Mouse (Mus musculus) kidney, postnatal 25 days (tissue): Measurements from ENCODE around the gene Ace3.

Experiments
- DNase-seq, 2 experiments: peaks; one replicate each; pipeline ENCODE4 v3.0.0; 2021; ENCODE audit warnings: mixed read lengths in 2 of 2

The Ace3 gene

DNA sequence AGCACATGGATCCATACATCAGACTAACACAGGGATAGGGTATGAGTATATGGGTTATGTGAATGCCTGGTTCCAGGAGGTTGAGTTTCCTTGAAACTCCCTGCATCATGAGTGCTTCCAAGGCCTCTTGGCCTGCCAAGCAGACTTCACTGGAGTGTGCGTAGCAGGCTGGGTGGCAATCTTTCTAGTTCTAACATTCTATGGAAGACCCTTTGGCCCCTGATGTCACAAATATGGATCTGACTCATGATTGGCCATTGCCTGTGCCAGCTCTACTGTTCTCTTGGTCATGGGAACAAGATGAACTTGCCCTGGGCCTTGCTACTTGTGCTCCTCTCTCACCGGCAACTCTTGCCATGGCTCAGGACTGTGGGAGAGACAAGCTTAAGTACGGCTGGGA is at the start of gene Ace3:
TSS of gene Ace3 (plus strand) at position 301 of the 400 bp plus-strand sequence.
- no peak for DNase-seq

DNA sequence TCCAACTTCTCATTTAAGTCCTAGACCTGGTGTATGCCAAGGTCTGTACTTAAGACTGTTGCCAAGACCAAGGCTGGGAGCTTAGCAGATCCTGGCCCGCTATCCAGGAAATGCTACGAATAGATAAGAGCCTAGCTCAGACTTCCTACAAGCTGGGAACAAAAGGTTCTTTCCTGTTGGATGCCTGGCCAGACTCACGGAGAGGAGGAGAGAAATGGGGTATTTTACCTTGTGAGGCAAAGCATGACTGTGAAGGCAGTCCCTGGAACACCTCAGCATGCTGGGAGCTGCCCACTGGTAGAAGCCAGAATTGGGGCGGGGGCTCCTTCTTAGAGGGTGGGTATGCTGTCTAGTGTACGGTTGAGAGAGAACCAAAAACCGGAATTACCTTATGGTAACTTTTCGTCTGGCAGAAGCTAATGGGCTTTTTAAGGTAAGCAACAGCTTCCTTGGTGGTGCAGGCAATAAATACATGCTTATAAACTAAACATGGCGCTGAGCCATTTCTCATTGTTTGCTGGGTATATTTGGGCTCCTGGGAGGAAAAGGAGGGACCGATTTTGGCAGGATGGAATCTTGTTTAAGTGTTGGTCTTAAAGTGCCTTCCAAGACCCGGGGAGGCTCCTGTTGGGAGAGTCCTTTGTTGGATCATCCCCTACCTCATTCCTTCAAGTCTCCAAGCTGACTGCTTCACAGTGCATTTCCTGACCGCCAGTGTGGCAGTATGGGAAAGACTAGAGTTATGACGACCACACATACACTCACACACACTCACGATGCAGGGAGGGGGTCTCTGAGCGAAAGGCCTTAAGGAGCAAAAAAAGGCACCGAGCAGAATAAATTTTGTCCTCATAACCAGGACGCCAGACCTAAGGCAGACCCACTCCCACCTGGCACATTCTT is 49.5 kb upstream of the Ace3 start:
- peak; percentile 39 to 66 for DNase-seq

- no peak for DNase-seq
Observed at GRCm38 (mm10) chr11:105946694-105947154, 47.8 kb upstream of the Ace3 start.

DNA sequence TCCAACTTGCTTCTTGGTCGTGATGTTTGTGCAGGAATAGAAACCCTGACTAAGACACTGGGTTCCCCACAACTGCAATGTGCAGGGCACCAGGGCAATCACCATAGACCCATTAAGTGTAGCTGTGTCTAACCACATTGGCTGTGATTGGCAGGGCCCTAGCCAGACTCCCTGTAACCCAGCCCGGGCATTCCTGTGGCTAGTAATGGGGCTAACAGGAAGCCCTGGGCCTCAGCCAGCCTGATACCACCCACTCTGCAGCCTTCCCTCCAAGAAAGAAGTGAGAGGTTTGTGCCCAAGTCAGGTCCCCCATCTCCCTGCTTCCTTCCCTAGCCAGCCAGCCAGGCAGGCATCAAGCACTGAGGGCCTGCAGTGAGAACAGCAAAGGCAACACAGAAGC is 46.2 kb upstream of the Ace3 start:
- DNase-seq = no peak

- no peak for DNase-seq
Observed at GRCm38 (mm10) chr11:105950519-105950918, 44.0 kb upstream of the Ace3 start.

DNA sequence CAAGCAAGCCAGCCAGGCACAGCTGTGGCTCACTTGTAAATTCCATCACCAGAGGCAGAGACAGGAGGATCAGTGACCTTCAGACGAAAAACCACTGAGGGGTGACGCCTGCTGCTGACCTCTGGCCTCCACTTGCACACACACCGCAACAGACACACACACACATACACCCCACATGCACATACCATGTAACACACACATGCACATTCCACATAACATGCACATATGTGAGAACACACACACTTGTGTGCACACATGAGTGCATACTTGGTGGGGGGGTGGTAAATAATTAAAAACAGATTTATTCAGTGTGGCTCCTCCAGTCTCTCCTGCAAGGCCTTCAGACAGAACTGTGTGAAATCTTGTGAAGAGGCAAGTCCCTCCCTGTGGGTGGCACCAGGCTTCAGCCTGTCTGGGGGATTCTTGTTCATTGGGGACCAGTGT is 42.9 kb upstream of the Ace3 start:
- peak; percentile 61 to 77 for DNase-seq

GRCm38 (mm10) chr11:105952111-105952510 is 42.4 kb upstream of the Ace3 start:
- peak in 1 of 2 experiments; percentile 22 for DNase-seq

- no peak for DNase-seq
Observed at GRCm38 (mm10) chr11:105952911-105953386, 41.5 kb upstream of the Ace3 start, which contains the start of gene Cyb561. Gene Cyb561, minus strand, starts transcription at chr11:105953336.

DNA sequence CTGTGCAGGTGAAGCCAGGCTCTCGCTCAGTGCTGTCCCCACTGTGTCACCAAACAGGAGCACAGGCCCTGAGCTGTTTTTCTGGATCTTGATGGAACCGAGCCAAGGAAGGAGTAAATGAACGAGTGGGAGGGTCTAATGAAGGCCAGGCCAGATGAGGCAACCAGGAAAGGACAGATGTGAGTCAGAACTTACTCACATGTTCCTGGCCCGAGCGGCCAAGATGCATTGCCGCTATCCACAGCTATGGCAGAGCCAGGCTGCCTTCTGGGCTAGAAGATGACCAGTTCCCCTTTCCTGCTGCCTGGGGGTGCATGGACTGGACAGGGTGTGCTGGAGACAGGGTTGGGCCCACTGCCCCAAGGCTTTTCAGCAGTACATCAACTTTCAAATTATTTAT is 41.1 kb upstream of the Ace3 start:
- no peak for DNase-seq

- DNase-seq = no peak
Observed at GRCm38 (mm10) chr11:105955815-105956430, 38.6 kb upstream of the Ace3 start.

- DNase-seq = no peak
Observed at GRCm38 (mm10) chr11:105957501-105957900, 37.0 kb upstream of the Ace3 start.

DNA sequence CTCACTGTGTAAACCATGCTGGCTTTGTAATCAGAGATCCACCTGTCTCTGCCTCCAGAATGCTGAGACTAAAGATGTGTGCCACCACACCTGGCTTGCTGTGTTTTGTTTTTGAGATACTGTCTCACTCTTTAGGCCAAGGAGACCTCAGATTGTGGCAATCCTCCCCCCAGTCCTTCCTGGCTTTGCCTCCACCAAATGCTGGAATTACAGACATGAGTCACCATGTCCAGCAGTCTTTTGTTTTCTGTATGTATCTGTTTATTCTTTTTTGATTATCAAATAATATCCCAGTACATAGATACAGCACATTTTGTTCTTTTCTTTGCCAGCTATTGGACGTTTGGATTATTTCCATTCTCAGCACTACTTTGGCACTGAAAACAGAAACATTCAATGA is 35.9 kb upstream of the Ace3 start:
- no peak for DNase-seq

GRCm38 (mm10) chr11:105959355-105959754 is 35.1 kb upstream of the Ace3 start:
- DNase-seq = no peak

- DNase-seq = no peak
Observed at GRCm38 (mm10) chr11:105964691-105965090, 29.8 kb upstream of the Ace3 start.

DNA sequence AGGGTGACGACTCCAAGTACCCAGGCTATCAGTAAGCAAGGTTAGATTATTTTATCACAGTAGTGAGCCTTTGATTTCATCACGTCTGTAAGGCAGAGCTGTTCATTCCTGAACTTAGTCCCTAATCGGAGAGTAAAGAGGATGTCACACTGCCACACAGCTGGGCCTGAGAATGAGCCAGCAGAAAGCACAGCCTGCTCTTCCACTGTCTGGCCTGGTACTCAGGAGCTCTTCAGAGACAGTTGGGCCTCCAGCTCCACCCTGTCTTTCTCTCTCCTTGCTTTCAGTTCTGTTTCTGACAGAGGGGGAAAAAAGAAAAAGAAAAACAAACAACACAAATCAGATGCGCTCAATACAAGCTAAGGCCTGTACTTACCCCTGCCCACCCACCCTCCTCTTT is 28.2 kb upstream of the Ace3 start:
- DNase-seq = no peak

DNA sequence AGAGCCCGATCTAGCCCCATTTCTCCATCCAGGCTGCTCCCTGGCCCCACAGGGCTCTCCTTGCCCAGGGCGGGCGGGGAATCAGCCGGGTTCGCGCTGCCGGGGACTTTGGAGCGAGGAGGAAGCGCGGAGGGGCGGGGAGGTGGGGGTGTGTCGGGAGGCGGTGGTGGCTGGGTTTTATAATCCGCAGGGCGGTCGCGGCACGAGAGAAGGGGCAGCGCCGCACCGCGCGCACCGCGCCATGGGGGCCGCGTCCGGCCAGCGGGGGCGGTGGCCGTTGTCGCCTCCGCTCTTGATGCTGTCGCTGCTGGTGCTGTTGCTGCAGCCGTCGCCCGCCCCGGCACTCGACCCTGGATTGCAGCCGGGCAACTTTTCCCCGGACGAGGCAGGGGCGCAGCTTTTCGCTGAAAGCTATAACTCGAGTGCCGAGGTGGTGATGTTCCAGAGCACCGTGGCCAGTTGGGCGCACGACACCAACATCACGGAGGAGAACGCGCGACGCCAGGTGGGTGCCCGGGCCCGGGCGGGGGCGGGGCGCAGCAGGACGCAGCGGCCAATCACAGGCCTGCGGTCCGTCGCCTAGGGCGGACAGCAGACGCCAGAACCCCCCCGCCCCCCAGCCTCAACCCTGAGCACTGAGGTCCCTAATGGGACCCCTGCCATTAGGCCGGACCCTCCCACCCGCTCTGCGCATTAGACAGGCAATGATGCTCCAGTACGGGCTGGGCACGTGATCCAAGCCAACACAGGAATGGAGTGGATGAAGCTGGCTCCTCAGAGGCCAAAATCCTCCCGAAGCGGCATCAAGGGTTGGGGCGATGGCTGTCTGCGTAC is 26.5 kb upstream of the Ace3 start, which contains the start of gene Ace:
TSS of gene Ace (plus strand) at position 205 of the 834 bp plus-strand sequence.
- peak; percentile 71 to 87 for DNase-seq

DNA sequence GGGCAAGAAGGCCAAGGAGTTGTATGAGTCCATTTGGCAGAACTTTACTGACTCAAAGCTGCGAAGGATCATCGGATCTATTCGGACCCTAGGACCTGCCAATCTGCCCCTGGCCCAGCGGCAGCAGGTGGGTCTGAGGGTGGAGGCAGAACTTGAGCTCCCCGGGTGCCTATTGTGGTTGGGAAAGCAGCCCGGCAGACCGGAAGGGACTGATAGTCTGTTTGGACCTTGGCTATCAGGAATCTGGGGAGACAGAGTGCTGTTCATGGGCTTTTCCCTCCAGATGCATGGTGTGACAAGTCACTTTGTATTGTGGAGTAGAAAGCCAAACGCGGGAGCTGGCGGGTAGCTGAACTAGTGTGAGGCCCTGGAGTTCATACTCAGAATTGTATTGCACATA is 25.5 kb upstream of the Ace3 start:
- no peak for DNase-seq

DNA sequence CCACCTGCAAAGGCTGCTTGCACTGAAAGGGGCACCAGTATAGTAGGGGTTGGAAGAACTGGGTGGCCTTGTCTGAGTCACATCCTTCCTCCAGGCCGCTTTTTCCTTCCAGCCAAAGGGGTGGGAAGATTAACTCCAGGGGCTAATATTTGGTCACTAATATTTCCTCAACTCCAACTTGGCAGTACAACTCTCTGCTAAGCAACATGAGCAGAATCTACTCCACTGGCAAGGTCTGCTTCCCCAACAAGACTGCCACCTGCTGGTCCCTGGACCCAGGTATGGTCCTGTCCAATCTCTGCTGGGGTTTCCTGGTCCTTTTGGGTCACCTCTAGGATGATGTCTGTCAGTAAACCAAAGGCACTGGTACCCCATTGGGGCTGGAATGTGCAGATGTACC is 25.0 kb upstream of the Ace3 start:
- DNase-seq = peak; percentile 79

GRCm38 (mm10) chr11:105974593-105974992 is 19.9 kb upstream of the Ace3 start:
- DNase-seq = peak; percentile 80 to 89

DNA sequence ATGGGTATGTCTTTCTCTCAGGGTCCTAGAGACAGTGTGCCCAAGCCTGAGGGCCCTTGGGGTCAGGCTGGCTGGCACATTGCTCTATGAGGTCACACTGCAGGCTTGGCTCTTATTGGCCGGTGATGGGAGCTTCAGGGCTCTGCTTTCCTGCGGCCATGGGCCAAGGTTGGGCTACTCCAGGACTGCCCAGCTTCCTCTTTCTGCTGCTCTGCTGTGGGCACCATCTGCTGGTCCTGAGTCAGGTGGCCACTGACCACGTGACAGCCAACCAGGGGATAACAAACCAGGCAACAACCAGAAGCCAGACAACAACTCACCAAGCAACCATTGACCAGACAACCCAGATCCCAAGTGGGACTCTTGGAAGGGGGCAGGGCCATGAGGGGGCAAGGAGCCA is 19.4 kb upstream of the Ace3 start:
- peak in 1 of 2 experiments; percentile 59 for DNase-seq

DNA sequence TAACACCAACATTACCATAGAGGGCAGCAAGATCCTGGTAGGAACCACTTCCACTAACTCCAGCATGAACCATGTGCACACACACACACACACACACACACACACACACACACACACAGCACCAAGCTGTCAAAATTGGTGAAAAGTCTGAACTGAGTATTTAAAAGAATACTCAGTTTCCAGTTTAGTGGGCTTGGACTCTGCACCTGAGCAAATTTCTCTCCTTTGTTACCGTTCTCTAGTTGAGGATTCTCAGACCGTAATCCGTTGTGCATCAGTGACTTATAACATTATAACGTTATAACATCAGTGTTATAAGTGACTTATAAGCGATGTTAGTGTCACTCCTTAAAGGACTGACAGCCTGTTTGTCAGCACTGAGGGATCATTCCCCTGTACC is 18.8 kb upstream of the Ace3 start:
- no peak for DNase-seq

- no peak for DNase-seq
Observed at GRCm38 (mm10) chr11:105978232-105978631, 16.2 kb upstream of the Ace3 start.

GRCm38 (mm10) chr11:105978634-105979033 is 15.8 kb upstream of the Ace3 start:
- no peak for DNase-seq
